Mouse (Mus musculus) erythroblast, embryonic 14.5 days (primary cell): ENCODE measurements at regions not wholly inside any gene's neighbourhood (a gene's known extent, or its start where the extent isn't known, plus 50 kb on each side); places are given as distances from the start of the nearest gene placed in this dataset.

ENCODE experiments used
- H3K27me3 ChIP-seq: 2 replicates; pipeline ENCODE4 v1.6.1; 2012; ENCODE audit warnings: inconsistent platforms; ENCODE audit not compliant: control insufficient read depth
- H3K36me3 ChIP-seq: 2 replicates; pipeline ENCODE4 v1.6.1; 2012; ENCODE audit warnings: mild to moderate bottlenecking, inconsistent platforms; ENCODE audit not compliant: control insufficient read depth
- H3K4me1 ChIP-seq: 2 replicates; pipeline ENCODE4 v1.6.1; 2012; ENCODE audit warnings: inconsistent platforms; ENCODE audit not compliant: control insufficient read depth
- H3K4me3 ChIP-seq: replicated peaks from 2 replicates; pipeline ENCODE3; 2012; ENCODE audit warnings: moderate library complexity, mild to moderate bottlenecking, inconsistent platforms
- H3K9me3 ChIP-seq: 2 replicates; pipeline ENCODE4 v1.6.1; 2012; ENCODE audit warnings: low read length, inconsistent platforms, mixed read lengths; ENCODE audit not compliant: control insufficient read depth
- GATA1 ChIP-seq: IDR thresholded peaks from 2 replicates; pipeline ENCODE4 v1.6.1; 2012; ENCODE audit warnings: low read length, inconsistent platforms, mixed read lengths
- TAL1 ChIP-seq: IDR thresholded peaks from 3 replicates; pipeline ENCODE4 v1.6.1; 2012; ENCODE audit warnings: low read length, inconsistent platforms, mixed read lengths

- Histone ChIP-seq H3K9me3 (peaks cover 3% of the 10 kb centered on the region; the same call in 1 of the 2 replicates), H3K27me3 (no peaks in the 10 kb centered on the region), H3K36me3 (no peaks in the 10 kb centered on the region), H3K4me1 (no peaks in the 10 kb centered on the region), H3K4me3 (no peak overlapping the region)
- TF ChIP-seq GATA1 (no peak), TAL1 (no peak)
Measured at GRCm38 (mm10) chr14:102118166-102118565, 388.4 kb downstream of the Lmo7 start.

- no peaks in the 10 kb centered on the region for H3K27me3 ChIP-seq
- peaks cover 3% of the 10 kb centered on the region for H3K9me3 ChIP-seq
- no peaks in the 10 kb centered on the region for H3K4me1 ChIP-seq
- no peaks in the 10 kb centered on the region for H3K36me3 ChIP-seq
- TF ChIP-seq TAL1, result no peak
- TF ChIP-seq GATA1, result no peak
- no peak overlapping the region for H3K4me3 ChIP-seq
Measured at GRCm38 (mm10) chr14:102106165-102106564, 376.4 kb downstream of the Lmo7 start.

GRCm38 (mm10) chr14:102094105-102094504, 364.3 kb downstream of the Lmo7 start:
- H3K4me3 ChIP-seq, result no peak overlapping the region
- no peaks in the 10 kb centered on the region for H3K36me3 ChIP-seq
- no peaks in the 10 kb centered on the region for H3K9me3 ChIP-seq
- no peaks in the 10 kb centered on the region for H3K27me3 ChIP-seq
- TF ChIP-seq GATA1 (no peak), TAL1 (no peak)
- H3K4me1 ChIP-seq, result no peaks in the 10 kb centered on the region

DNA sequence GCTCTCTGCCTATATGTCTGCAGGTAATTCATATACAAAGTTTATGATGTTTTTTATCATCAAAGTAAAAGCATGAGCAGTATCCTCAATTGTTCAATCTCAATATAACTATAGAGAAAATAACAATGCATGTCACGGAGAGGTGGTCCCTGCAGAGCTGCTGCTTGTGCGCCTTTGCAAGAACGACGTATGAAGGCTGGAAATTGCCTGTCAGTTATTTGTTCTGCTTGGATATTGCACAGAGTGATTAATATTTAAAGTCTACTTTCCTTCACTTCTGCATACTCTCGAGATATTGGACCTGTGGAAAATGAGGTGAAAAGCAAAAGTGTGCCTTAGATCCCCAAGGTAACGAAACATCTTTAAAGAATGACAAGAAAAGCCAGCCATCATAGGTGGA, 362.8 kb downstream of the Lmo7 start:
- no peak for TF ChIP-seq TAL1
- TF ChIP-seq GATA1, result no peak
- H3K4me3 ChIP-seq, result no peak overlapping the region
- H3K4me1 ChIP-seq, result no peaks in the 10 kb centered on the region
- H3K27me3 ChIP-seq, result no peaks in the 10 kb centered on the region
- H3K9me3 ChIP-seq, result no peaks in the 10 kb centered on the region
- no peaks in the 10 kb centered on the region for H3K36me3 ChIP-seq

DNA sequence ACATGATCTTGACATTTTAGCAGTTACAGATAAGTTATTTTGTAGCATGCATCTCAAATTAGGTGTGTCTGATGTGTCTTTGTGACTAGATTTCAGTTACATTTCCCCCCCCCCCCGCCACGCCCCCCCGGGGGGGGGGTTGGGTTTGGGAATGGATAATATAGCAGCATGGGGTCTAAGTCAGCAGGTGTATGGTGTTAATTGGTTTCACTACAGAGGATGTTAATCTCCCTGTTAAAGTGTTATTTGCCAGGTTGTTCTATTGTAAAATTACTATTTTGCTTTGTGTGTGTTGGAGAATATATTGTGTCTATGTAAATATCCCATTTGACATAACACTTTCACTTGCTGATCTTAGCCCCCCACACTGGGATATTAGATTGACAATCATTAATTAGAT, 319.2 kb downstream of the Lmo7 start:
- H3K9me3 ChIP-seq, result peaks cover 2% of the 10 kb centered on the region; the same call in 1 of the 2 replicates
- TF ChIP-seq GATA1, result no peak
- TF ChIP-seq TAL1, result no peak

DNA sequence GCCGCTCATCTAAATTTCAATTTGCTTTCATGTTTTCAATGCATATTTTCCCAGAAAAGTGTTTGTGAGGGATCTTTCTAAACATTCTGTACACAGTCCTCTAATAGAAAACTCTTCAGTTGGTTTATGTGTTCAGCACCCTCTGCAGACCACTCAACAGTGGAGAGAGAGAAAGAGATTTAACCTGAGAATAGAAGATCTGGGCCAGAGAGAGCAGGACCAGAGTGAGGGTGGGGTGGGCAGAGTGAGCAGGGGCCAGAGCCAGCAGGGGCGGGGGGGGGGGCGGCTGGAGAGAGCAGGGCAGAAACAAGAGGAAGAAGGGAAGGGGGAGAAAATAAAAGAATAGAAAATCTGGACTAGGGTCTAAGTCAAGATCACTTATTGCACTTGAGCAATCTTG, 318.7 kb downstream of the Lmo7 start:
- H3K9me3 ChIP-seq, result peaks cover 3% of the 10 kb centered on the region; the same call in 1 of the 2 replicates
- H3K36me3 ChIP-seq, result no peaks in the 10 kb centered on the region
- no peak overlapping the region for H3K4me3 ChIP-seq
- H3K27me3 ChIP-seq, result no peaks in the 10 kb centered on the region
- H3K4me1 ChIP-seq, result no peaks in the 10 kb centered on the region
- TF ChIP-seq GATA1, result no peak
- TF ChIP-seq TAL1, result no peak

More for the DNA sequence above, 319.2 kb downstream of the Lmo7 start:
- no peaks in the 10 kb centered on the region for H3K27me3 ChIP-seq
- no peak overlapping the region for H3K4me3 ChIP-seq
- H3K4me1 ChIP-seq, result no peaks in the 10 kb centered on the region
- H3K36me3 ChIP-seq, result no peaks in the 10 kb centered on the region

DNA sequence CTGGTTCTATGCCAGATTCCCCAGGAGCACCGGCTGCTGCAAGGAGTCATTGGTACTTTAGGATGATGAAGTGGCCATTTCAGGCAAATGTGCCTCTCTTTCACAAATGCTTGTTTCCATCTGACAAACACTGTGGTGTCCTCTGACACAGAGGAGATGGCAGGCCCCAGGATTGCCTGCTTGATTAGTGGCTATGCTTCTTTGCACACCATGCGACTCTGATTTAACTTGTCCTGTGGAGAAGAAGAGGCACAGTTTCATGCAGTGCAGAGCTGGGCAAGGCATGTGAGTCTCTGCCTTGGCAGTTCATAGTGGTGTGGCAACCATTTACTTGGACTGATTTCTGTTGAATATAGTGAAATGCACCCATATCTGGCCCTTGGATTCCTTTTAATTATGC, 308.4 kb downstream of the Lmo7 start:
- Histone ChIP-seq H3K4me1 (no peaks in the 10 kb centered on the region), H3K4me3 (no peak overlapping the region), H3K36me3 (no peaks in the 10 kb centered on the region), H3K9me3 (no peaks in the 10 kb centered on the region), H3K27me3 (no peaks in the 10 kb centered on the region)
- TF ChIP-seq GATA1, result no peak
- TF ChIP-seq TAL1, result no peak

- Histone ChIP-seq H3K27me3 (no peaks in the 10 kb centered on the region), H3K9me3 (no peaks in the 10 kb centered on the region), H3K36me3 (no peaks in the 10 kb centered on the region), H3K4me3 (no peak overlapping the region), H3K4me1 (no peaks in the 10 kb centered on the region)
- TF ChIP-seq TAL1 (no peak), GATA1 (no peak)
Measured at GRCm38 (mm10) chr14:102037487-102037886, 307.7 kb downstream of the Lmo7 start.

- no peaks in the 10 kb centered on the region for H3K27me3 ChIP-seq
- H3K9me3 ChIP-seq, result peaks cover 5% of the 10 kb centered on the region; the same call in 1 of the 2 replicates
- no peaks in the 10 kb centered on the region for H3K4me1 ChIP-seq
- H3K36me3 ChIP-seq, result no peaks in the 10 kb centered on the region
- no peak overlapping the region for H3K4me3 ChIP-seq
- TF ChIP-seq GATA1, result no peak
- TF ChIP-seq TAL1, result no peak
Measured at GRCm38 (mm10) chr14:102031047-102031903, 301.5 kb downstream of the Lmo7 start.
